Mouse (Mus musculus): ENCODE measurements around the gene Gzmm. TPM values are rescaled to one million over a fixed set of nuclear protein-coding genes. Genes with fewer than 3 reads are reported as not detected.

The Gzmm gene
- polyA plus RNA-seq, 1 experiment from 2014 or later = 0.62 TPM

DNA sequence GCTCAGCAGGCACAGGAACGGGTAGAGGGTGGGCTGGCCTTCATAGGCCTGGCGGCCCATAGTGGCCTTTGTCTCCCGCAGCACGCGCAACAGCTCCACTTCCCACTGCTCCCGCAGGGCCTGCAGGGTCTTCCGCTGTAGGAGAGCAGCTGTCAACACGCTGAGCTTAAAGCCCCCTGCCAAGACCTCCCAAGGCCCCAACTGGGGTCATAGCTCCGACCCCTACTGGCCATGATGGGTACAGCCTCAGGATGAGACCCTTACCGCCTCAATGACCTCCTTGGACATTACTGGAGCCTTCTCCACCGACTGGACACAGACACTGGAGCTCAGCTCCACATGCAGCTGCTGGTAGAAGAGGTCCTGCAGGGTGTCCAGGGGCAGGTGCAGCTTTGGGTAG is 52.0 kb downstream of the Gzmm start:
- H3K4me1 ChIP-seq (replicated peaks; ENCODE audit: control insufficient read depth, insufficient read depth, low read length) = peaks cover 6% of the 10 kb centered on the region
- no peak overlapping the region for H3K4me3 ChIP-seq (ENCODE audit: low read length)
- H3K27ac ChIP-seq (ENCODE audit: low read length) = no peak overlapping the region
- H3K9ac ChIP-seq (ENCODE audit: low read length) = no peak overlapping the region
- no peak for ATAC-seq (ENCODE audit: low read depth)
- H3K36me3 ChIP-seq (ENCODE audit: control insufficient read depth, insufficient read depth, low read length) = peaks cover 72% of the 10 kb centered on the region
- no peak overlapping the region for H3K4me2 ChIP-seq (ENCODE audit: low read depth, low read length)
- 76% methylated on average over 11 of the region's 11 CpGs for WGBS
- peaks cover 2% of the 10 kb centered on the region; the same call in 1 of the 2 replicates for H3K27me3 ChIP-seq (ENCODE audit: control insufficient read depth, insufficient read depth, low read depth, low read length)
- peaks cover 48% of the 10 kb centered on the region for H3K9me3 ChIP-seq (ENCODE audit: control insufficient read depth, low read length)

DNA sequence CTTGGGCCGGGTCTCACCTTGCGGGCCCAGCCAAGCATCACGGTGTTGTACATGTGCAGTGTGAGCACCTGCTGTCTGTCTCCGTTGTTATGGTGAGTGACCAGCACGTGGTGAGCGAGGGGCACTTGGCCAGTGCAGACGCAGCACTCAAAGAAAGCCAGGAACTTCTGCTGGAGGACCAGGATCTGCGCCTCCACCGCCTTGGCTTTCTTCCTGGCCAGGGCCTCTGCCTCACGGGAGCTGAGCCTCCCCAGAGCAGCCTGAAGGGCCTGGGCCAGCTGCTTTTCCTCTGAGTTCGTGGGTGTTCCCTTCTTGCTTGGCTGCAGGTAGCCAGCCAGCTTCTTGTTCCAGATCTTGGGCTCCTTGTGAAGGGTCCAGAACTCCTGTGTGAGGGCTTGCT is 54.3 kb downstream of the Gzmm start:
- H3K4me1 ChIP-seq (replicated peaks; ENCODE audit: control insufficient read depth, insufficient read depth, low read length) = peaks cover 6% of the 10 kb centered on the region
- peaks cover 29% of the 10 kb centered on the region for H3K9me3 ChIP-seq (ENCODE audit: control insufficient read depth, low read length)
- no peak for ATAC-seq (ENCODE audit: low read depth)
- no peak overlapping the region for H3K4me2 ChIP-seq (ENCODE audit: low read depth, low read length)
- H3K27ac ChIP-seq (ENCODE audit: low read length) = no peak overlapping the region
- H3K9ac ChIP-seq (ENCODE audit: low read length) = no peak overlapping the region
- H3K4me3 ChIP-seq (ENCODE audit: low read length) = no peak overlapping the region
- no peaks in the 10 kb centered on the region for H3K27me3 ChIP-seq (ENCODE audit: control insufficient read depth, insufficient read depth, low read depth, low read length)
- H3K36me3 ChIP-seq (ENCODE audit: control insufficient read depth, insufficient read depth, low read length) = peaks cover 49% of the 10 kb centered on the region
- WGBS = 90% methylated on average over 11 of the region's 11 CpGs

DNA sequence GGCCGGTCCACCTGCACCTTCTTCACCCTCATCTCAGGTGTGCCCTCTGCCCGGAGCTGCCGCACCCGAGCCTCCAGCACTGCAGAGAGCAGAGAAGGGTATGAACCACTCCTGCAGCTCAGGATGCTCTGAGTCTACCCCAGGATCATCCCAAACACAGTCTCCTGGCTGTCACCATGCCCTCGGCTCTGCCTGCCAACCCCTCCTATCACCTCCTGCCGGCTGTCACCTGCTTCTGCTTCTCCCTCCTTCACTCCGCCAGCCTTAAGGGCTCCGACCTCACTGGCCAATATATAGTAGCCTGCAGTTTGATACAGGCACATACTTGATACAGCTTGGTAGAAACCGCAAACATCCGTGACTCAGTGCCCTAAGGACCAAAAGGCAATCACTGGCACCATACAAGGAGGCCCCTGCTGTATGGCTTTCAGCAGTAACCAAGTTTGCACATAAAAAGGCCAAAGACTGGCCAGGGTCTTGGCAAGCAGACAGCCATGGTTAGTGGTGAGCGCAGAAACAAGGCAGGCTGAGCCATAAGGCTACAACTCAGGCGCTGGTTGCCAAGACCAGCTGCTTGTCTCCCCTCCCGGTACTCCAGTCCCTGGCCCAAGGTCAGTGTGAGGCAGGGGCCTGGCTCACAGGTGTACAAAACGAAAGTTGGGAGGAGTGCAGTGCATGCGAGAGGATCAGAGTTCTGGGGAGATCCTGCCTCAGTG is 55.0 kb downstream of the Gzmm start:
- Histone ChIP-seq H3K27ac (ENCODE audit: low read length) (no peak overlapping the region), H3K4me1 (replicated peaks; ENCODE audit: control insufficient read depth, insufficient read depth, low read length) (peaks cover 6% of the 10 kb centered on the region), H3K27me3 (ENCODE audit: control insufficient read depth, insufficient read depth, low read depth, low read length) (no peaks in the 10 kb centered on the region), H3K9me3 (ENCODE audit: control insufficient read depth, low read length) (peaks cover 23% of the 10 kb centered on the region), H3K9ac (ENCODE audit: low read length) (no peak overlapping the region), H3K4me3 (ENCODE audit: low read length) (no peak overlapping the region), H3K36me3 (ENCODE audit: control insufficient read depth, insufficient read depth, low read length) (peaks cover 42% of the 10 kb centered on the region), H3K4me2 (ENCODE audit: low read depth, low read length) (no peak overlapping the region)
- WGBS = 89% methylated on average over 15 of the region's 15 CpGs
- no peak for ATAC-seq (ENCODE audit: low read depth)

Other genes starting within 250 kb of the Gzmm start
- gene Vmn2r83, start 220.3 kb upstream of the Gzmm start, polyA plus RNA-seq (2015; fragmentation: Nextera tagmentation; extraction: Ambion mirVana) = not detected in 2 replicates
- gene Plpp2, start 155.2 kb upstream of the Gzmm start, polyA plus RNA-seq (2015; fragmentation: Nextera tagmentation; extraction: Ambion mirVana) = 32.9 and 34.4 TPM in 2 replicates
- gene Mier2, start 133.8 kb upstream of the Gzmm start, polyA plus RNA-seq (2015; fragmentation: Nextera tagmentation; extraction: Ambion mirVana) = 43.7 and 44.9 TPM in 2 replicates
- not detected in 2 replicates for gene Theg, start 101.7 kb upstream of the Gzmm start, polyA plus RNA-seq (2015; fragmentation: Nextera tagmentation; extraction: Ambion mirVana)
- gene C2cd4c, start 75.0 kb upstream of the Gzmm start, polyA plus RNA-seq (2015; fragmentation: Nextera tagmentation; extraction: Ambion mirVana) = not detected in 2 replicates
- 2.0 and 4.2 TPM in 2 replicates for gene Shc2, start 51.1 kb upstream of the Gzmm start, polyA plus RNA-seq (2015; fragmentation: Nextera tagmentation; extraction: Ambion mirVana)
- not detected in 2 replicates for gene Odf3l2, start 43.3 kb upstream of the Gzmm start, polyA plus RNA-seq (2015; fragmentation: Nextera tagmentation; extraction: Ambion mirVana)
- 0.53 and 0.69 TPM in 2 replicates for gene Madcam1, start 24.5 kb upstream of the Gzmm start, polyA plus RNA-seq (2015; fragmentation: Nextera tagmentation; extraction: Ambion mirVana)
- gene Tpgs1, start 19.7 kb upstream of the Gzmm start, polyA plus RNA-seq (2015; fragmentation: Nextera tagmentation; extraction: Ambion mirVana) = 57.5 and 58.3 TPM in 2 replicates
- gene Cdc34, start 6.8 kb upstream of the Gzmm start, polyA plus RNA-seq (2015; fragmentation: Nextera tagmentation; extraction: Ambion mirVana) = 64.0 and 68.9 TPM in 2 replicates
- 1,174 and 1,330 TPM in 2 replicates for gene Bsg, start 15.5 kb downstream of the Gzmm start, polyA plus RNA-seq (2015; fragmentation: Nextera tagmentation; extraction: Ambion mirVana)
- gene Hcn2, start 27.6 kb downstream of the Gzmm start, polyA plus RNA-seq (2015; fragmentation: Nextera tagmentation; extraction: Ambion mirVana) = not detected in 2 replicates
- 46.2 and 47.8 TPM in 2 replicates for gene Polrmt, start 57.6 kb downstream of the Gzmm start, polyA plus RNA-seq (2015; fragmentation: Nextera tagmentation; extraction: Ambion mirVana)
- gene Fgf22, start 66.1 kb downstream of the Gzmm start, polyA plus RNA-seq (2015; fragmentation: Nextera tagmentation; extraction: Ambion mirVana) = 0.11 and 0.29 TPM in 2 replicates
- 47.9 and 61.4 TPM in 2 replicates for gene Rnf126, start 77.9 kb downstream of the Gzmm start, polyA plus RNA-seq (2015; fragmentation: Nextera tagmentation; extraction: Ambion mirVana)
- 21.7 and 22.7 TPM in 2 replicates for gene Fstl3, start 88.3 kb downstream of the Gzmm start, polyA plus RNA-seq (2015; fragmentation: Nextera tagmentation; extraction: Ambion mirVana)
- gene Prss57, start 101.9 kb downstream of the Gzmm start, polyA plus RNA-seq (2015; fragmentation: Nextera tagmentation; extraction: Ambion mirVana) = 0.57 and 2.1 TPM in 2 replicates
- gene Palm, start 104.6 kb downstream of the Gzmm start, polyA plus RNA-seq (2015; fragmentation: Nextera tagmentation; extraction: Ambion mirVana) = 52.7 and 54.1 TPM in 2 replicates
- gene Misp, start 132.0 kb downstream of the Gzmm start, polyA plus RNA-seq (2015; fragmentation: Nextera tagmentation; extraction: Ambion mirVana) = 10.6 and 13.5 TPM in 2 replicates
- gene Ptbp1, start 165.4 kb downstream of the Gzmm start, polyA plus RNA-seq (2015; fragmentation: Nextera tagmentation; extraction: Ambion mirVana) = 344 and 371 TPM in 2 replicates
- gene Prtn3, start 185.5 kb downstream of the Gzmm start, polyA plus RNA-seq (2015; fragmentation: Nextera tagmentation; extraction: Ambion mirVana) = 3.0 and 4.0 TPM in 2 replicates
- 22.6 and 26.4 TPM in 2 replicates for gene Plppr3, start 185.6 kb downstream of the Gzmm start, polyA plus RNA-seq (2015; fragmentation: Nextera tagmentation; extraction: Ambion mirVana)
- 0.26 and 1.2 TPM in 2 replicates for gene Elane, start 197.2 kb downstream of the Gzmm start, polyA plus RNA-seq (2015; fragmentation: Nextera tagmentation; extraction: Ambion mirVana)
- not detected in 2 replicates for gene Cfd, start 201.8 kb downstream of the Gzmm start, polyA plus RNA-seq (2015; fragmentation: Nextera tagmentation; extraction: Ambion mirVana)
- gene Med16, start 219.9 kb downstream of the Gzmm start, polyA plus RNA-seq (2015; fragmentation: Nextera tagmentation; extraction: Ambion mirVana) = 48.3 and 51.2 TPM in 2 replicates
- 12.8 TPM in 1 of 2 replicates, not detected in the other for gene Gm26602, start 221.8 kb downstream of the Gzmm start, polyA plus RNA-seq (2015; fragmentation: Nextera tagmentation; extraction: Ambion mirVana)
- gene Kiss1r, start 228.0 kb downstream of the Gzmm start, polyA plus RNA-seq (2015; fragmentation: Nextera tagmentation; extraction: Ambion mirVana) = 1.0 and 1.1 TPM in 2 replicates
- 151 and 155 TPM in 2 replicates for gene R3hdm4, start 232.2 kb downstream of the Gzmm start, polyA plus RNA-seq (2015; fragmentation: Nextera tagmentation; extraction: Ambion mirVana)
- gene Arid3a, start 238.0 kb downstream of the Gzmm start, polyA plus RNA-seq (2015; fragmentation: Nextera tagmentation; extraction: Ambion mirVana) = 4.1 and 4.8 TPM in 2 replicates